Mouse (Mus musculus) liver, adult 2 months (tissue): ENCODE data around the gene Pdcd7. TPM values are rescaled to one million over a fixed set of nuclear protein-coding genes. Genes with fewer than 3 reads are reported as not detected.

Experiments
- DNase-seq: peaks from one replicate; pipeline ENCODE4 v3.0.0-alpha.2; 2011; ENCODE audit warnings: low read depth, low spot score; ENCODE audit errors: extremely low read depth
- H3K27ac ChIP-seq: fragments of 200-500 bp; replicated peaks from 2 replicates; pipeline ENCODE4 v1.5.1; 2012; ENCODE audit warnings: low read depth, mild to moderate bottlenecking, control low read depth, inconsistent platforms, low read length; ENCODE audit not compliant: insufficient read depth
- H3K27me3 ChIP-seq: fragments of 200-500 bp; 2 replicates; pipeline ENCODE4 v1.6.1; 2012; ENCODE audit warnings: mild to moderate bottlenecking, moderate library complexity, low read length, inconsistent platforms; ENCODE audit not compliant: control insufficient read depth, insufficient read depth
- H3K36me3 ChIP-seq: fragments of 200-500 bp; 2 replicates; pipeline ENCODE4 v1.6.1; 2012; ENCODE audit warnings: low read length, inconsistent platforms; ENCODE audit not compliant: control insufficient read depth, insufficient read depth
- H3K4me1 ChIP-seq: fragments of 200-500 bp; 2 replicates; pipeline ENCODE4 v1.6.1; 2011; ENCODE audit warnings: low read length; ENCODE audit not compliant: control insufficient read depth, insufficient read depth
- H3K4me3 ChIP-seq: fragments of 200-500 bp; 2 replicates; pipeline ENCODE4 v1.5.1; 2011; ENCODE audit warnings: low read depth, mild to moderate bottlenecking, control low read depth, low read length, moderate library complexity; ENCODE audit not compliant: insufficient read depth
- H3K79me2 ChIP-seq: fragments of 200-500 bp; 2 replicates; pipeline ENCODE4 v1.6.1; 2012; ENCODE audit warnings: inconsistent platforms, mild to moderate bottlenecking, low read length, moderate library complexity; ENCODE audit not compliant: control insufficient read depth, insufficient read depth
- H3K9ac ChIP-seq: fragments of 200-500 bp; 2 replicates; pipeline ENCODE4 v1.6.1; 2012; ENCODE audit warnings: low read depth, mild to moderate bottlenecking, control low read depth, inconsistent platforms, low read length
- CTCF ChIP-seq: fragments of 200-500 bp; IDR thresholded peaks from 2 replicates; pipeline ENCODE4 v1.5.1; 2011; ENCODE audit warnings: low read depth, low read length, control low read depth
- POLR2A ChIP-seq: fragments of 200-500 bp; IDR thresholded peaks from 2 replicates; pipeline ENCODE4 v1.6.1; 2011; ENCODE audit warnings: low read length, control low read depth; ENCODE audit not compliant: insufficient read depth; ENCODE audit errors: extremely low read depth
- WGBS: fragments of 180-500 bp; shearing (Covaris S2); methylation state at CpG from one replicate; pipeline ENCODE4 v1.1.7; 2018; 5-methylcytosine and 5-hydroxymethylcytosine counted together
- polyA plus RNA-seq: library from polyadenylated mRNA; depleted of rRNA; stranded (reverse); fragments of >200 nt; gene quantifications from 2 replicates; pipeline ENCODE4 v1.2.3, GENCODE M21; 2012
- total RNA-seq: library from RNA; depleted of rRNA; stranded (reverse); fragments of >200 nt; gene quantifications from 2 replicates; pipeline ENCODE4 v1.2.3, GENCODE M21; 2014

Gene Pdcd7
- total and polyA plus RNA-seq, 2 experiments, result 4.5 to 5.6 TPM

DNA sequence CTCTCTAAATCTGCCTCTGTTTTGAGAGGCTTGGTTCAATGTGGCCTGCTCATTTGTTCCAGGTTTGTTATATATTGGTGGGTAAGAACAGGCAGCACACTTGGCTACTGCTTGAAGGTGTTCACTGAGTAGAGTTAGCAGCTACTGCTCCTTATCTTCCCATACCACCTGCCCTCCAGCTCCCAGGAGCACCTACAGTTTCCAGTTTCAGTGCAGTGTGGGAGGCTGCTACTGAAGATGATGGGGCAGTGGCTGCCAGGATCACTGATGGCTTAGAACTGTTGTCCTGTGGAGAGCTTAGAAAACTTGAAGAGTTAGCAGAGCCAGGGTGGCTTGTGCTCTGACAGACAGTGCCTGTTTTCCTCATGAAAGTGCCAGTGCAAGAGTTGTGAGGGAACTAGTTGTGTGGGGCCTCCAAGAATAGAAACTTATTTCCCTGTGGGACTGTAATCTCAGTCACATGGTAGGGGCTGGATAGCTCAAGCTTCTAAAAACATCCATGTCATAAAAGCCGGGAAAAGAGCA, 13.1 kb downstream of the Pdcd7 start:
- Histone ChIP-seq H3K79me2 (no peaks in the 10 kb centered on the region), H3K4me3 (no peak overlapping the region), H3K9ac (no peak overlapping the region), H3K27ac (no peak overlapping the region), H3K36me3 (peaks cover 63% of the 10 kb centered on the region), H3K4me1 (no peaks in the 10 kb centered on the region), H3K27me3 (no peaks in the 10 kb centered on the region)
- DNase-seq, result no peak
- TF ChIP-seq POLR2A (no peak), CTCF (no peak)
- 73% methylated on average over 1 of the region's 1 CpGs for WGBS

DNA sequence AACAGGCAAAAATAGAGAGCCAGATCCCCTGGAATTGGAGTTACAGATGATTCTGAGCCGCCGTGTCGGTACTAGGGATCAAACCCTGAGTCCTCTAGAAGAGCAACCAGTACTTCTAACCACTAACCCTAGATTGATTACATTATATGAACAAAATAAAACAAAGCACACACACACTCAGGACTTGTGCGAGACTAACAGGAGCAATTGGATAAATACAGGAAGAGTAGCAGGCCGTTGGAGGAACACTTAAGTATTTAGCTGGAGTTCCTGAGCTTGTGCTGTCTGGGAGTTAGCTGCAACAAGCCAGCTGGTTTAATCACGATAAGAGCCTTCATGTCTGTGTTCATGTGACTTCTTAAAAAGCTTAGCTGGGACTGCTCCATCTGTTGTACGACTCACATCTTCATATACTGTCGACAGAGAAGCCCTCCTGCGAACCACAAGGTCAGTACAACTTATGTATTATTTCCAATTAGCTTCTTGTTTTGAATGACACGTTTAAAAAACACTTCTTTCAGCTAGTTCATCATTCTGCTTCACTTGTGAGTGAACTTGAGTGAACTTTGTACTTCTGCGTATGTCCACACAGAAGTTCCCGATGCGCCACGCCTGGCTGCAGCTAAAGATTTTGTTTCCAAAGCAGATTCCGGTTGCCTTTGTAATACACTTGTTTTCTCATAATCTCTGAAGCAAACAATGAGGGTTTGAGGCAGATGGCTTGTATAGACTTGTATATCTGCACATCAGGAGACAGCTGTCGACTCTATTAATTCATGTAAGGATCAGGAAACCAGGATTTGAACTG, 14.9 kb downstream of the Pdcd7 start, which contains the start of gene Ubap1l:
TSS of gene Ubap1l (plus strand) at position 401 of the 808 bp plus-strand sequence.
- no peak for TF ChIP-seq CTCF
- no peak for TF ChIP-seq POLR2A
- DNase-seq, result peak; percentile 34
- H3K9ac ChIP-seq, result no peak within 1 kb of the TSS
- no peaks in the 10 kb centered on the region for H3K4me1 ChIP-seq
- H3K27me3 ChIP-seq, result no peaks in the 10 kb centered on the region
- H3K36me3 ChIP-seq, result peaks cover 56% of the 10 kb centered on the region
- H3K27ac ChIP-seq, result no peak within 1 kb of the TSS
- WGBS, result 72% methylated on average over 16 of the region's 16 CpGs
- no peaks in the 10 kb centered on the region for H3K79me2 ChIP-seq
- no peak within 1 kb of the TSS for H3K4me3 ChIP-seq

DNA sequence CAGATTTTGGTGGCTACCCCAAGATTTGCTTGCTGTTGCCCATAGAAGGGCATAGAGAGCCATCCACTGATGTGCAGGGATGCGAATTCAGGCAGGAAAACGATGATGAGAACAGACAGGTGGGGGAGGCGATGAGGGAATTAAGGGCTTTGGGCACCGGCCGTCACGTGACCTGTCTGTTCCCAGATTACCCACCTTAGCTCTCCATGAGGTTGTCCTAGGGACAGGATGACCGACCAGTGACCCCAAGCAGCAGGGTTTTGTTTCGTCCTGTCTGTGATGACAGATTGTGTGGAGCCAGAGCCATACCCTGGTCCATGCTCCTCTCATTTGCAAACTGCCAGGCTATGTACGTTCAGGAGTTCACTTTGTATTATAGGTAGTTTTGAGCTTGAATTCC, 17.8 kb downstream of the Pdcd7 start:
- H3K36me3 ChIP-seq, result peaks cover 32% of the 10 kb centered on the region
- 81% methylated on average over 9 of the region's 9 CpGs for WGBS
- no peaks in the 10 kb centered on the region for H3K27me3 ChIP-seq
- no peak for DNase-seq
- no peaks in the 10 kb centered on the region for H3K4me1 ChIP-seq
- no peak overlapping the region for H3K27ac ChIP-seq
- H3K79me2 ChIP-seq, result no peaks in the 10 kb centered on the region
- TF ChIP-seq CTCF, result no peak
- no peak for TF ChIP-seq POLR2A
- H3K4me3 ChIP-seq, result no peak overlapping the region
- no peak overlapping the region for H3K9ac ChIP-seq

DNA sequence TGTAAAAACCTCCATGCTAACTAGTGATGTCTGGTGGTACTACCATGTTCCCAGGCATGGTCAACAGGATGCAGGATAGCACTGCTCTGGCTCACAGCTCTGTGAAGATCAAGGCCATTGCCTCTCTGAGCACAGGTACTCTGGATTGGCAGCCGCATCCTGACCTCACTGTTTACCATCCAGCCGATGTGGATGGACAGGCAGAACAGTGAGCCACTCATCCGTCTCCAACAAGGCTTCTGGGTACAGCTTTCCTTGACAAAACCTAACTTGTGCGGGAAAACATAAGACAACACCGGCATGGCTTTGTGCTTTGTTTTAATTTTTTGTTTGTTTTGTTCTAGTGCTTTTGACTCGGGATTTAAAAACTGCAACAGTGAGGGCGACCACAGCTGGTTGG, 19.8 kb downstream of the Pdcd7 start:
- H3K79me2 ChIP-seq, result no peaks in the 10 kb centered on the region
- no peaks in the 10 kb centered on the region for H3K27me3 ChIP-seq
- peaks cover 15% of the 10 kb centered on the region for H3K36me3 ChIP-seq
- H3K9ac ChIP-seq, result no peak overlapping the region
- no peak for DNase-seq
- H3K4me3 ChIP-seq, result no peak overlapping the region
- 83% methylated on average over 7 of the region's 7 CpGs for WGBS
- H3K4me1 ChIP-seq, result no peaks in the 10 kb centered on the region
- no peak overlapping the region for H3K27ac ChIP-seq
- TF ChIP-seq POLR2A, result no peak
- TF ChIP-seq CTCF, result no peak

DNA sequence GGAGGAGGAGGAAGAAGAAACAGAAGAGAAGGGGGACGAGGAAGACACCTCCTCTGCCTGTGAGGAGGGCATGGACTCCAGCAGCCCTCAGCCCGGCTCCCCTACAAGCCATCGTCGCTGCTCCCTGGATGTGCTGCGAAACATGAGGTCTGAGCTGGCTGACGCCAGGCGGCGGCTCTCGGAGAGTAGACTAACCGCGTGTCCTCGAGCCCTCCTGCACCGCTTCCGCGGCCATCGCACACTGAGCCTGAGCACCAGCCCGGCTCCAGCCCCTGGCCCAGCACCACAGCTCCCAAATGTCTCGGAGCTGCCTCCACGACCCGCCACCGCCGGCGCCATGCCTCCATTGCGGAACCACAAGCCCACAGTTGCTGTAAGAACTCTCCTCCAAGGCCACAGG, 25.9 kb downstream of the Pdcd7 start:
- no peak overlapping the region for H3K9ac ChIP-seq
- DNase-seq, result no peak
- 91% methylated on average over 24 of the region's 24 CpGs for WGBS

DNA sequence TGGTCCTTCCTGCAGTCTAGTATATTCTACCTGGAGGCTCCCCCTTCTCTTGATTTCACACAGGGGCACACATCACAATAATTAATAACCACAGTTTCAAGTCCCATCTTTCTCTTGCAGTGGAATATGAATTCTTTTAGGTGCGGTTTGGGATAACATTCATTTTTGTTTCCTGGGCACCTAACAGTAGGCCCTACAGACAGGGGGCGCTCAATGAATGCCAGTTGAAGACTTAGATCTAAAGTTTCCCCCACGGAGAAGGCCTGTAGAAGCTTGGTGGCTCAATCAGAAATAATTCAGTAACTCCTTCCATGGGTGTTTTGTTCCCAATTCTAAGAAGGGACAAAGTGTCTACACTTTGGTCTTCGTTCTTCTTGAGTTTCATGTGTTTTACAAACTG, 26.5 kb downstream of the Pdcd7 start:
- no peak for DNase-seq
- Histone ChIP-seq H3K79me2 (no peaks in the 10 kb centered on the region), H3K4me3 (no peak overlapping the region), H3K9ac (no peak overlapping the region), H3K27me3 (no peaks in the 10 kb centered on the region), H3K4me1 (no peaks in the 10 kb centered on the region), H3K36me3 (no peaks in the 10 kb centered on the region), H3K27ac (no peak overlapping the region)
- no peak for TF ChIP-seq POLR2A
- TF ChIP-seq CTCF, result peak; percentile 41
- 63% methylated on average over 4 of the region's 4 CpGs for WGBS

More for the DNA sequence above, 25.9 kb downstream of the Pdcd7 start:
- H3K27ac ChIP-seq, result no peak overlapping the region
- no peaks in the 10 kb centered on the region for H3K27me3 ChIP-seq
- TF ChIP-seq POLR2A, result no peak
- TF ChIP-seq CTCF, result no peak
- no peaks in the 10 kb centered on the region for H3K4me1 ChIP-seq
- H3K79me2 ChIP-seq, result no peaks in the 10 kb centered on the region
- H3K4me3 ChIP-seq, result no peak overlapping the region
- H3K36me3 ChIP-seq, result no peaks in the 10 kb centered on the region
